Mouse (Mus musculus) CD4-positive, CD25-positive, alpha-beta regulatory T cell, adult 2 months (primary cell): Measurements from ENCODE around the gene Anp32b.
A peak's percentile ranks its signal among the peaks of the same experiment; 100 is the strongest.

ENCODE experiments used
- DNase-seq: peaks from one replicate; pipeline ENCODE4 v3.0.0-alpha.2; 2012; ENCODE audit warnings: low read depth, low spot score

Gene Anp32b

DNA sequence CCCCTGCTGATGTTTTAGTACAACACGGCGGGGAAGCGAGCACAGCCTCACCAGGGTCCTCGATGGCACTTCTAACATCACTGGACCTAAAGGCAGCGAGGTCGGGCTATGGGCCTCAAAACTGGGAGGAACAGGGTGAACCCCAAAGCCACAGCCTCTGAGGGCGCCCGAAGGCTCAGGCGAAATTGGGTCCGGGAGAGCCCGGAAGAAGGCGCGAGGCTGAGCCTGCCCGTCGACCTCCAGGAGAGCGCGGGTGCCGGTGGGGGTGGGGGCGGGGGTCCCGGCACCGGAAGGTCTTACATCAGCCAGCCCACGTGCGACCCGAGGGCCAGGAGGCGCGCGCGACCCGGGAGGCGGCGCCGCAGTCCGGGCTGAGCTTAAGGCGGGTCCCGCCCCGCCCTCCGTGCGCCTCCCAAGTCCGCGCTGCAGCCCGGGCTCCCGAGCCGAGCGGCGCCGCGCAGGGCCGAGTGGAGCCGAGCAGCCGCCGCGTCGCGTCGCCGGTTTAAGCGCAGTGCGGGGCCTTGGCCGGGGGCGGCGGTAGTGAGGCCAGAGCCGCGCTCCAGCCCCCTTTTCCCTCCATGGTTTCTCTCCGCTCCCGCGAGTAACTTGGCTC, at the start of gene Anp32b:
Gene Anp32b, plus strand, starts transcription at position 384 of the 613 bp plus-strand sequence.
- DNase-seq: peak; percentile 95

DNA sequence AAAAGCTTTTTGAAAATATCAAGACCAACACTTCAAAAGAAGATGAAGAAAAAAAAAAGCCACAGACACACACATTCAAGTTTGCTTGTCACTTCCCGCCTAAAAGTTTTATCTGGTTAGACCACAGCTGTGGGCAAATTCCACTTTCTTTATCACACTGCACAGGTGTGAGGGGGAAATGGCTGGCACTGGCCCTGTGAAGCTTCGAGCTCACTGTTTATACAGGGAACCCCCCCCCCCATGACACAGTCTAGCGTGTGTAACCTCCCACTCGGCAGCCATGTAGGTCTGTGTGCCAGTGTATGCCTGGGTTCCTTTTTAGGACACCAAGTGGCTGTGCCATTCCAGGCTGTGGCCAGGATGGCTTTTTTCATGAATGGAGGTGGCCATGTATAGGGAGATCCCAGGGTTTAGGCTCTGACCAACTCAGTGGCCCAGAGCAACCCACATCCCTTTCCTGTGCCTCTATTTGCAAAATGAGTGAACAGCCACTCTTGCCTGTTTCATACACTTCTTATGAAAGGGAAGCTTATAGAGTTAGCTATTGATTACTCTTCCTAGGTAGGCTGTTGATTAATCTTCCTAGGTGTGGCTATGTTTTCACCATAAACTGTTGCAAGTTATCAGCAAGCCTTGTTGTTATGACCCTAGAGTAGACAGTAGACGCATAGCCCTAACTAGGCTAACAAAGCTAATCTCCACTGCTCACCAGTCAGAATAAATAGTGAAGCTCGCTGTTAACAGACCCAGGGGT, 46.5 kb upstream of the Anp32b start:
- peak; percentile 58 for DNase-seq

- DNase-seq: no peak
Measured at GRCm38 (mm10) chr4:46406966-46407703, 43.6 kb upstream of the Anp32b start.

DNA sequence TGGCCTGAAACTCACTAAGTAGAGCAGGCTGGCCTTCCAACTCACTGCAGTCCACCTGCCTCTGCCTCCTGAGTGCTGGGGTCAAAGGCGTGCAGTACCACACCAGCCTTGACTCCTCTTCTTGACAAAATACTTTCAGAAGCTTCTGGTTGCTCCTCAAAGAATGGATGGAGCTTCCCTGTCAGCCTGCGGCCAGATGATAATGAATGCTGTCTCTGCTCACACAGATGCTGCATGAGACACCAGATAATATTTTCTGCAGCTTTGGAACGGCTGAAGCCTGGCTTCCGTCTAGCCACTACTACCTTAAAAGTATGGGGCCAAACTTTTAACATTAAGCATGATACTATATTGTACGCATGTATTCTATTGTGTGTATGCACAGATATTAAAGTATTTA, 40.0 kb upstream of the Anp32b start:
- DNase-seq: no peak

DNA sequence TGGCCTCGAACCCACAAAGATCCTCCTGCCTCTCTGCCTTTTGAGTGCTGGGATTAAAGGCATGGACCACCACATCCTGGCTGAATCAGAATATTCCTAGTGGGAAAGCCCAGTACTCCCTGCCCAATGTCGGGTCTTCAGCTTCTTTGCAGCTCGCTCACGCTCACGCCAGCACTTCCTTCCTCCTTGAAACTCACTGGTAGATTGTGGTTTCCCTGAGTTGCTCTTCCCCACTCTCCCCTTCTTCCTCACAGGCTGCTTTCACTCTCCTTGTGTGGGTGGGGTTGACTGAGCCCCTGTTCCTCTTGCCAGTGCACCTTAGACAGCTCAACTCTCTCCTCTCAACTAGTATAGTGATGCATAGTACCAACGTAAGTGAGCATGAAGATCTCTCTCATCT, 39.2 kb upstream of the Anp32b start:
- peak; percentile 54 for DNase-seq

GRCm38 (mm10) chr4:46412113-46412512, 38.6 kb upstream of the Anp32b start:
- DNase-seq: peak; percentile 12

DNA sequence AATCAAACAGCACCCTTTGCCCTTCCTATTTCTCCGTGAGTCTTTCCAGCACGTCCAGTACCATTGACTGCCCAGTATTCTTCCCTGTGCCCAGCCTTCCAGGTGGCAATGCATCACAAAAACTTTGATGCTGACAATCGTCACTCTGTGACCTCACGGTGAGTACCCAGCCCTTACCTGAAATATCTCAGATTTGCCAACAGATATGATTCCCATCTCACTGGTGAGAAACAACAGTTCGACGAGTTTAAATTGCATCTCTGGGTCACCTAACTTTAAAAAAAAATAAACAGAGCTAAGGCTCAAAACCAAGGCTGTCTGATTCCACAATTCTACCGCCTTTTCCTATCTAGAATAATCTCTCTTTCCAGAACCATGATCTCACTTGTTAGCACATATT, 37.3 kb upstream of the Anp32b start, which contains the start of gene Hemgn:
Gene Hemgn, minus strand, starts transcription at position 101 of the 400 bp plus-strand sequence.
- no peak for DNase-seq

DNA sequence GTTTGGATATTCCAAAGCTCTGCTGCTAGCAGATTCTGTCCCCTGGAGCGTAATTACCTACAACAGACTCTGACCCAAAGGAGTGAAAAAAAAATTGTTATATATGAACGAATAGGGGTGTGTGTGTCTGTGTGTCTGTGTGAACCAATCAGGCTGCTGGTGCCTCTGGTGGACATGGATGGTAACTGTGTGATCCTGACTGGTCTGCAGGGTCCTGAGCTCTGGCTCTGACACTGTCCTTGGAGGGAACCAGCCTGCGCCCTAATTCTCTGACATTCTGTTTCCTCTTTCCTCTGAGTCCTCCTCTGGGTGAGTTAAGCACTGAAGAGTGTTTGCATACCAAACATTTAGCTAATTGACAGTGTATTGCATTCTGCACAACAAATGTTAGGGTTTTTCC, 33.2 kb upstream of the Anp32b start:
- peak; percentile 25 for DNase-seq

DNA sequence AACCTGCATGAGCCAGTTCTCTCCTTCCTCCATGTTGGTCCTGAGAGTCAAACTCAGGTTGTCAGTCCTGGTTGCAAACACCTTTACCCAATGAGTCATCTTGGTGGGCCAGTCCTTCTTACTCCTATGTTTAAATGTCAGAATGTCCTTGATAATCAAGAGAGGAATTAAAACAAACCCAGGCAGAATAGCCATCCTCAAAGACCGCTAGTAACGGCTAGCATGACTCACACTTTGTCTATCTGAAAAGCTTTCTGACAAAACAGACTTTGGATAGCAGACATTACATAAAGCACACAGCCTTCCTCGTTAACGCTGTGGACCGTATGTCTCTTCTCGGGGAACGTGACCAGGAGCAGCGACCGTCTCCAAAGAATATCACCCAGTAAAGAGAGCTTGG, 31.9 kb upstream of the Anp32b start:
- no peak for DNase-seq

DNA sequence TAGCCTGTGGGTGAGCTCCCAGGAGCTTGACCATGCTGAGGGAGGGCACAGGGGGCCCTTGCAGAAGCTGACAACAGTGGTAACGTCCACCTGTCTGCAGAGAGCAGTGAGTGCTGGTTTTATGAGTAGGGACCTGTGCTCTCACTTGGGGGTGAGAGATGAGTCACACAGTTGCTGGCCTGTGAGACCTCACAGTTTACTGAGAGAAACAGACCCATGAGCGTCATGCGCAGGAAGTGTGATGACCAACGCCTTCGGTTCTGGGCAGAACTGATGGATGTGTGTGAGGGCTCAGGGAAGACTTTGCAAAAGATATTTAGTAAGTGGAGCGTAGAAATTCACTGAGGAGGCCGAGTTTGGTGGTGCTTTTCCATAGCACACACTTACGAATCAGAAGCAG, 28.1 kb upstream of the Anp32b start:
- DNase-seq: no peak

- DNase-seq: no peak
Measured at GRCm38 (mm10) chr4:46428903-46429499, 21.7 kb upstream of the Anp32b start.

GRCm38 (mm10) chr4:46432339-46433036, 18.2 kb upstream of the Anp32b start:
- no peak for DNase-seq

DNA sequence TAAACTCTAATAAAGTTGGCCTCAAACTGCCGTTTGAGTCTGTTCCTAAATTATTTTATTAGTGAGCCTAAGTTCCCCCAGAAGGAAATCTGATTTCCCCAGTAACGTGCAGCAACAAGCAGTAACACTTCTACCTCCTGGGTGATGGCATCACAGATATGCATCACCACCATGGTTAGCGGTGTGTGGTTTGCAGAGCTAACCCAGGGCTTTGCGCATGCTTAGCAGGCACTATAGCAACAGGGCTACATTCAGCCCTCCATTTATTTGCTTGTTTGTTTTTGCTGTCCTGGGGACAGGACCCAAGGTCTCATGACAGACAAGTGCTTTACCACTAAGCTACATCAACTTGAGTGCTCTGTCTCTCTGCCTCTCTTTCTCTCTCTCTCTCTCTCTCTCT, 8.2 kb upstream of the Anp32b start:
- DNase-seq: peak; percentile 56

GRCm38 (mm10) chr4:46445237-46445945, 5.3 kb upstream of the Anp32b start:
- no peak for DNase-seq

DNA sequence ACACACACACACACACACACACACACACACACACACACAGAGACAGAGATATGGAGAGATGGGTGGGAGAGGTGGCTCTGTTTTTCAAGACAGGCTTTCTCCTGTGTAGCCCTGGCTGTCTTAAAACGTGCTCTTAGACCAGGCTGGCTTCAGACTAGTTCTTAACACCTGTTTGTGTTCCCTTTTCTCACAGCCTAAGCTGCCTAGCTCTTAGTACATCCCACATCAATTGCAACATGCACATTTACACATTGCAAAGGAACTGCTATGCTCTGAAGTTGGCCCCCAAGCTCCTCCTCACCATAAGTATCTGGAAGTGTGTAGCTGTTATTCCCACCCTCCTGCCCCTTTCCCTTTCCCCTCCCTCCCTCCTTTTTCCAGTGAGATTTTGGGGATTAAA, 3.2 kb upstream of the Anp32b start:
- DNase-seq: no peak

GRCm38 (mm10) chr4:46448886-46449285, 1.8 kb upstream of the Anp32b start:
- DNase-seq: no peak

- DNase-seq: no peak
Measured at GRCm38 (mm10) chr4:46450020-46450518, 633 bp upstream of the Anp32b start.

- DNase-seq: peak; percentile 72
Measured at GRCm38 (mm10) chr4:46451240-46451757, 597 bp downstream of the Anp32b start.

GRCm38 (mm10) chr4:46451758-46452480, 1.2 kb downstream of the Anp32b start:
- DNase-seq: peak; percentile 82

- DNase-seq: peak; percentile 79
Measured at GRCm38 (mm10) chr4:46452481-46452850, 1.8 kb downstream of the Anp32b start.
